Mouse (Mus musculus): Measurements from ENCODE around the gene Med16. TPM values are rescaled to one million over a fixed set of nuclear protein-coding genes. Genes with fewer than 3 reads are reported as not detected.
A peak's percentile ranks its signal among the peaks of the same experiment; 100 is the strongest.

The Med16 gene
- polyA plus RNA-seq, 1 experiment from 2014 or later: 54.7 TPM

DNA sequence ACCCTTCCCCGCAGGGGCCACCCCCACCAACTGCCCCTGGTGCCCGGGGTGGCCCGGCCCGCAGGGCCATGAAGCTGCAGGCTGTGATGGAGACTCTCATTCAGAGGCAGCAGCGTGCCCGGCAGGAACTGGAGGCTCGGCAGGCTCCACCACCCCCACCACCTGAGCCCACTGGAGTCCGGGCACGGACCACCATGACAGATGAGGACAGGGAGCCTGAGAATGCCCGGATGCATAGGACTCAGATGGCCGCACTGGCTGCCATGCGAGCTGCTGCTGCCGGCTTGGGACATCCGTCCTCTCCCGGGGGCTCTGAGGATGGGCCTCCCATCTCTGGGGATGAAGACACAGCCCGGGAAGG lies 22.1 kb upstream of the Med16 start:
- ATAC-seq (ENCODE audit: borderline replicate concordance, extremely low read depth, low FRiP score, low TSS enrichment): no peak
- Histone ChIP-seq H3K4me3 (no peak overlapping the region), H3K9ac (no peak overlapping the region), H3K27ac (no peak overlapping the region), H3K36me3 (0 out of 2 replicates have a peak, but pooled peaks cover 3% of the 10 kb centered on the region), H3K4me1 (peaks cover 78% of the 10 kb centered on the region), H3K27me3 (no peaks in the 10 kb centered on the region), H3K4me2 (no peak overlapping the region), H3K9me3 (no peaks in the 10 kb centered on the region)
- WGBS: 87% methylated on average over 16 of the region's 16 CpGs

DNA sequence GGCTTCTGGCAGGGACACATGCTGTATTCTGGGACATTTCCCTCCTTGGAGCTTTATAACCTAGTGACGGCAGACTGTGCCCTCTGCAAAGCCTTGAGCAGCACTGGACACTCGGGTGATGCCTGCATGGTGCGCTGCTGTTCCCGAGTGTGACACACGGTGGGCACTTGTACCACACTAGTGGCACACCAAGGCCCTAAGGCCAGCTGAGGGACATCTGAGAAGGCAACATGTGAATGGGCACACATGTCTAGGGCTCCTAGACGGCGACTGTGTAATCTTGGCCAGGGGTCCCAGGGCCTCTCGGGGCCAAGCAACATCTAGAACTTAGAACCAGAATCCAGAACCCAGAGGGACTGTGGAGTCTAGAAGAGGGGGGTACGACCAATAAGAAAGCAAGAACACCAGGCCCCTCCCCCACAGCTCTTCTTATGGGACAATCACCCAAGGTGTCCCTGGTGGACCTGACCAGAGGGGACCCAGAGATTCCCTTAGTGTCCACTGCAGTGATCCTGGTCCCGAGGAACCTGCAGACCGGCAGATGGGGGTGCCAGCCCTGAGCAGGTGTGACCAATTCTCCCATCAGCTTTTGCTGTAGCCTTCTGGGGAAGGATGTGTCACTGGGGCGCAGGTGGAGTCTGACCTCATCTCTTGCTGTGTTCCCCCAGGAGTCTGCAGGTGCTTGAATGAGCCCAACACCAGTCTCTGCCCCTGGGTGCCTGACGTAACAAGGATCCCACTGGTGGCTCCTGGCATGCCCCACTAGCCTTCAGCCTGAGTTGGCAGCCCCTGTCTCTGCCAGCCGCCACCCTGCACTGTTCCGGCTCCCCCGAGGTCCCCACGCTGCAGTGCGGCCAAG lies 21.5 kb upstream of the Med16 start:
- no peak for ATAC-seq (ENCODE audit: borderline replicate concordance, extremely low read depth, low FRiP score, low TSS enrichment)
- Histone ChIP-seq H3K27ac (no peak overlapping the region), H3K9ac (no peak overlapping the region), H3K4me3 (no peak overlapping the region), H3K27me3 (no peaks in the 10 kb centered on the region), H3K4me2 (no peak overlapping the region), H3K36me3 (0 out of 2 replicates have a peak, but pooled peaks cover 3% of the 10 kb centered on the region), H3K4me1 (peaks cover 77% of the 10 kb centered on the region), H3K9me3 (no peaks in the 10 kb centered on the region)
- 86% methylated on average over 18 of the region's 18 CpGs for WGBS

DNA sequence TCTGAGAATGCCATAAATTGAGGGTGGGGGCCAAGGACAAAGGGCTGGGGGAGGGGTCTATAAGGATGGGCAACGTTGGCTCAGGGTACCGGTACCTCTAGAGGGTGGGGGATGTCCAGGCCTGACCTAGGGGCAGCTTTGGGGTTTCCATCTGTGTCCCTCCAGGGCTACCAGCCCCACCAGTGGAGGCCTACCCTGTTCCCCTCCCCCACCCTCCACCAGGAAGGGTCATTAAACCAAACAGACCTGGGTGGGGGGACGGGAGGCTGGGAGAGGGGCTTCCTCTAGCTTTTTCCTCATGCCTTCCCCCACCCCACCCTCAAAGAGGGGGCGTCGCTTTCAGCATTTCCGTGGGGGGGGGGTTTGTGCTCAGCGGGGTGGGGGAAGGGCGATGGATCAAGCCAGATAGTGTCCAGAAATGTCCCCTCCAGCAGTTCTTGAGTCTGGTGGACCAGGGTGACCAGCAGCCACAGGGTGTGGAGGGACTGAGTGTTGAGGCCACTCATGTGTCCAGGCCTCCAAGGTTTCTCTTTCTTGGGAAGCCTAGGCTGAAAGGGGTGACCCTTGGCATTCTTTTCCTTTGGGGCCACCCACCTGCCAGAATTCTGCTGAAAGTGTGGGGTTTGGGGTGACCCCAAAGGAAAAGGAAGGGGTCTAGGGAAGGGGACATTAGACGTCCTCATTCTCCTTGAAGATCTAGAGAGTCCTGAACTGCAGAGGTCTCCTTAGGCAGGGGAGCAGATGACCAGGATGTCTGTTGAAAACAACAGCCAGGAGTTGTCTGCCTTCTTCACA lies 20.4 kb upstream of the Med16 start:
- Histone ChIP-seq H3K27ac (peak overlapping the region; percentile 31), H3K36me3 (0 out of 2 replicates have a peak, but pooled peaks cover 3% of the 10 kb centered on the region), H3K4me3 (peak overlapping the region; percentile 77), H3K4me1 (peaks cover 66% of the 10 kb centered on the region), H3K9me3 (no peaks in the 10 kb centered on the region), H3K27me3 (no peaks in the 10 kb centered on the region), H3K4me2 (peak overlapping the region; percentile 91), H3K9ac (peak overlapping the region; percentile 33; the same call in 1 of the 2 replicates)
- ATAC-seq (ENCODE audit: borderline replicate concordance, extremely low read depth, low FRiP score, low TSS enrichment): no peak
- WGBS: 15% methylated on average over 9 of the region's 9 CpGs

DNA sequence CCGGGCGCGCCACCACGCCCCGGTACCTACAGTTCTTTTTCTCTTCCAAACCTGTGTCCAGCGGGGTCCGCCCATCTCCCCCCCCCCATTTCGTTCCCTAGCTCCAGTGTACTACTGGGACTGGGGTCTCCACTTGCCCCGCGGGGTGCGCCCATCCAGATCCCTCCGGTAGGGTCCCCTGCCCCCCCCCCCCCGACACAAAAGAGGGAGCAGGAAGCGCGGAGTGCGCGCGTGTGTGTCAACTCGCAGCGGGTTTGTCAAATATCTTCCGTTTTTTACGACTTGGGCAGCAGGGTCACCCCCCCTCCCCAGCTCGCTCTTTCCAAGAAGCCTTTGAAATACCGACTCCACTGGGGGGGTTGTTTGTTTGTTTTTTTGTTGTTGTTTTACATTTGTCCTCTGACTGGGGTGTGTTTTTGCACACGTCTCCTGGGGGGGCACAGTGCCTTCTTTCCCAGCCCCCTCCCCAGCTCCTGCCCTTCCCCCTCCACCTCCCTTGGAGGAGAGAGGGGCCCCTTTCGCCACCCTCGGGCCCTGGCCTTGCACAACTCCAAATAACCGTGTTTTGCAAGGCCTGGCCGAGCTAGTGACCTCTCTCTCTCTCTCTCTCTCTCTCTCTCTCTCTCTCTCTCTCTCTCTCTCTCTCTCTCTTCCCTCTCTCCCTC lies 19.4 kb upstream of the Med16 start:
- H3K4me2 ChIP-seq: peak overlapping the region; percentile 91
- H3K9me3 ChIP-seq: no peaks in the 10 kb centered on the region
- H3K4me3 ChIP-seq: peak overlapping the region; percentile 77
- under 1% methylated on average over 26 of the region's 29 CpGs for WGBS
- peak overlapping the region; percentile 81 for H3K9ac ChIP-seq
- peaks cover 56% of the 10 kb centered on the region for H3K4me1 ChIP-seq
- peak overlapping the region; percentile 93 for H3K27ac ChIP-seq
- H3K27me3 ChIP-seq: peaks cover 5% of the 10 kb centered on the region
- H3K36me3 ChIP-seq: 0 out of 2 replicates have a peak, but pooled peaks cover 3% of the 10 kb centered on the region
- ATAC-seq (ENCODE audit: borderline replicate concordance, extremely low read depth, low FRiP score, low TSS enrichment): no peak

DNA sequence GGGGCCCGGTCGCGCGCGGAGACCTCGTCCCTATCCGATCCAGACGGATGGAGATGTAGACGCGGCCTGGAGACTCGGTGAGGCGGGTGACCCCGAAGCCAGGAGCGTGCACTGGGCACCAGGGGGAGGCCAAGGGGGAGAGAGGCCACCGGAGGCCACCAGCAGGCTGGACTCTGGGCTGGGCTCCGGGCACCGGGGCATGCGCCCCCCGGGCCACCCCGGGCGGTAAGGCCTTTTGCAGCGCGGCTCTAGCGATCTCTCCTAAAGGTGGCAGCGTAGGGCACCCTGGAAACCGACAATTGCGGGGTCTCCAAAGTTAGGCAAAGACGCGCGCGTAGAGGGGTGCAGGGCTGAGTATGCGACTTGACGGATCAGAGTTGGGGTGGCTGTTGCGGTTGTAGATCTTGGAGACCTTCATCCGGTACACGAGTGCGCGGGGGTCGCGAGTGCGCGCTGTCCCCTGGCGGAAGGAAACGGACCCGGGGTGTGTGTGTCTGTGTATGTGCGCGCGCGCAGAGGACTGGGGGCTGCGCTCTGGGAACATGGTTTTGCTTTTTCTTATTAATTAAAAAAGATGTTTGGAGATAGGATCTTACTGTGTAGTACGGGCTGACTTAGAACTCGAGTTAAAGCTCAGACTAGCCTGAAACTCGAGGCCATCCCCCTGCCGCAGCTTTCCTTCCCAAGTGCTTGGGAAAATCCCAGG lies 18.8 kb upstream of the Med16 start:
- Histone ChIP-seq H3K4me3 (peak overlapping the region; percentile 77), H3K27ac (peak overlapping the region; percentile 93), H3K9me3 (no peaks in the 10 kb centered on the region), H3K36me3 (0 out of 2 replicates have a peak, but pooled peaks cover 3% of the 10 kb centered on the region), H3K4me1 (peaks cover 50% of the 10 kb centered on the region), H3K27me3 (peaks cover 11% of the 10 kb centered on the region), H3K9ac (peak overlapping the region; percentile 81), H3K4me2 (peak overlapping the region; percentile 91)
- peak; percentile 14 for ATAC-seq (ENCODE audit: borderline replicate concordance, extremely low read depth, low FRiP score, low TSS enrichment)
- under 1% methylated on average over 54 of the region's 54 CpGs for WGBS

DNA sequence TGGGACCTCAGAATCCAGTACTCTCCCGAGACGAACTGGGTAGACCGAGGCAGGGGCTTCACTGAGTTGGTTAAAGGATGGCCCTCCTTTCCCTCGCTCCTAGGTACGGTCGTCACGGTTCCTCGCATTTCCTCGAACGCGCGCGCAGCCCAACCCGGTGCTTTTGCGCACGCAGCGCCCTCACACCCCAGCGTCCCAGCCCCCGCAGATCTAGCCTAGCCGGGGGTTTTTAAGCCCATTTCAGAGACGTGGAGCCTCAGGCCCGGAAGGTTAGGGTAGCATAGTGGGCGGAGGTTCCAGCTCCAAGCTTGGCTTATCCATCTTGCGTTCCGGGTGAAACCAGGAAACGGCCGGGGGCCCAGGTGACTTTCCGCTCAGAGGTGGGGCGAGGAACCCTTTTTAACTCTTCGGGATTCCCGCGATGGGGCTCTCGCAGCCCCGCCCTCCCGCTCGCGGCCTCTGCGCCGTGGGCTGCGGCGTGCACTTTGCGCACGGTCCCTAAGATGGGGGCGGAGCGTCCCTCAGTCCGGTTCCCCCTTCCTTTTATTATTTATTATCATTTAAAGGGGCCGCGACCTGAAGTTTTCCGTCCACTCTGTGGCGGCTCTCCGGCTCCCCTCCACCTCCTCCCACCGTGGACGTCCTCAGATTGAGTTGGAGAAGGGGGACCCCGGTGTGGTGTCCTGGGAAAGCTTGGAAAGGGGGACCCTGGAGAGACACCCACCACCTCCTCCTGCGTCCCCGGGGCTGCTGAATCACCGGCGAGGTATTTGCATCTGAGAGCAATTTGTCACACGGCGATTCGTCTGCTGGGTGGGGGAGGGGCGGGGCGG lies 18.0 kb upstream of the Med16 start, which contains the start of gene Arid3a:
TSS of gene Arid3a (plus strand) at position 553 of the 833 bp plus-strand sequence.
- Histone ChIP-seq H3K27me3 (peaks cover 19% of the 10 kb centered on the region), H3K27ac (peak within 1 kb of the TSS; percentile 93), H3K4me1 (peaks cover 44% of the 10 kb centered on the region), H3K9ac (peak within 1 kb of the TSS; percentile 81), H3K9me3 (no peaks in the 10 kb centered on the region), H3K36me3 (0 out of 2 replicates have a peak, but pooled peaks cover under 1% of the 10 kb centered on the region), H3K4me2 (peak within 1 kb of the TSS; percentile 91), H3K4me3 (peak within 1 kb of the TSS; percentile 77)
- under 1% methylated on average over 63 of the region's 63 CpGs for WGBS
- ATAC-seq (ENCODE audit: borderline replicate concordance, extremely low read depth, low FRiP score, low TSS enrichment): peak; percentile 71

DNA sequence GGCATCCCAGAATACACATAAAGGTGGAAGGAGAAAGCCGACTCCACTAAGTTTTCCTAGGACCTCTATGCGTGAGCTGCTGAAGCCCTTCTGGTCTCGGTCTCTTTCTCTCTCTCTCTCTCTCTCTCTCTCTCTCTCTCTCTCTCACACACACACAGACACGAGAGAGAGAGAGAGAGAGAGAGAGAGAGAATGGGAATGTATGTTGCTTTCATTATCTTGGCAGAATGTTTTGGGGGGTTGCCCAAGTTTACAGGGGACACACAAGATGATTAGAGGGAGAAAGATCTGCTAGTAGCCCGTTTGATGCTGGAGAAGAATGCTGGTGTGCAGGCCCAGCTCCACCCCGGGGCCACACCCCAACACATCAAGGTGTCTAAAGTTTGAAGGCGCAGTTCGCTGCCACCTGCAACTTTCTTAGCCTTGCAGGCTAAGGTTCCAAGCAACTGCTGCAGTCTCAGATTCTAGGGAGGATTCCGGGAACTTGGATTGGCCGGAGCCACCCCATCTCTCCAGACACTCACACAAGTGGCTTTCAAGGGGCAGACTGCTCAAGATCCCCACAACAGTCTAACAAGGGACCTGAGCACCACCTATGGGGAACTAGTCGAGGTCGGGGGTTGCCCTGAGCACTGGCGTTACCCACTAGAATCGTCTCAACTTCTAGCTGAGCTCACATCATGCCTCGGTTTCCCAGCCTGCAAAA lies 17.2 kb upstream of the Med16 start:
- peak overlapping the region; percentile 91 for H3K4me2 ChIP-seq
- H3K27me3 ChIP-seq: peaks cover 27% of the 10 kb centered on the region
- H3K4me3 ChIP-seq: peak overlapping the region; percentile 77
- ATAC-seq (ENCODE audit: borderline replicate concordance, extremely low read depth, low FRiP score, low TSS enrichment): no peak; the same call in 1 of the 2 replicates
- peaks cover 43% of the 10 kb centered on the region for H3K4me1 ChIP-seq
- 5% methylated on average over 15 of the region's 15 CpGs for WGBS
- no peaks in the 10 kb centered on the region for H3K9me3 ChIP-seq
- no peaks in the 10 kb centered on the region for H3K36me3 ChIP-seq
- peak overlapping the region; percentile 93 for H3K27ac ChIP-seq
- peak overlapping the region; percentile 81 for H3K9ac ChIP-seq

DNA sequence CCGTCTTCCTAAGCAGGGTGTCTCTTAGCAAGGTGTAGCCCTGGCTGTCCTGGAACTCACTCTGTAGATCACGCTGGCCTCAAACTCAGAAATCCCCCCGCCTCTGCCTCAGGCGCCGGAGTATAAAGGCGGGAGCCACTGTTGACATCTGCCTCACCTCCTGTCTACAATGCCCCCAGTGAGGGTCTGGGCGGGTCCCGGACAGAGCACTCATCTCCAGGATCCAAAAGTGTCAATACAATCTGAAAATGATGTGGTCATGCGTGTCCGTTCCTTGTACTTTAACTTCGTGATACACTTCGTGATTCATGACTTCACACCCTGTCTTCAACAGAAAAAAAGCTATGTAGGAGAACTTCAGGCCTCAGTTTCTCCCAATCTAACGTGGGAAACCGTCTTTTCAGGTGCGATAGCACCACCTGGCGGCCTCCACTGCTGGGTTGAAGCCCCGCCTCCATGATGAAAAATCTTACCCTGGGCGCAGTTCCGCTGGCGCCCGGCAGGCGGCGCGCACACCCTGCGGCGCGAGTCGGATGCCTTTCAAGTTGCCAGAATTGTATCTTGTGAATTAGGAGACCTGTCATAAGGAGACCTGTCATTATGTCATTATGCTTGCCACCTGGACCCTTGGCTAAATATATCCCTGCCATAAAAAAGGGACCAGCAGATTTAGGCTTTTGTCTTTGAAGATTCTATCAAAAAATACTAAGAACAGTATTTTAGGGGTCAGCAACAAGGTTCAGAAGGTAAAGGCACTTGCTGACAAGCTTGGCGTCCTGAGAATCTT lies 16.5 kb upstream of the Med16 start:
- Histone ChIP-seq H3K4me3 (peak overlapping the region; percentile 77), H3K4me1 (peaks cover 45% of the 10 kb centered on the region), H3K9ac (no peak overlapping the region)

DNA sequence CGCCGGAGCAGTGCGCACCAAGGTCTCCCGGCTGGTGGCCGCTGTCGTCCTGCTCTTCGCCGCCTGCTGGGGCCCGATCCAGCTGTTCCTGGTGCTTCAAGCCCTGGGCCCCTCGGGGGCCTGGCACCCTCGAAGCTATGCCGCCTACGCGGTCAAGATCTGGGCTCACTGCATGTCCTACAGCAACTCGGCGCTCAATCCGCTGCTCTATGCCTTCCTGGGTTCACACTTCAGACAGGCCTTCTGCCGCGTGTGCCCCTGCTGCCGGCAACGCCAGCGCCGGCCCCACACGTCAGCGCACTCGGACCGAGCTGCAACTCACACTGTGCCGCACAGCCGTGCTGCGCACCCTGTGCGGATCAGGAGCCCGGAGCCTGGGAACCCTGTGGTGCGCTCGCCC lies 12.8 kb upstream of the Med16 start:
- Histone ChIP-seq H3K27ac (no peak overlapping the region), H3K36me3 (no peaks in the 10 kb centered on the region), H3K27me3 (peaks cover 62% of the 10 kb centered on the region), H3K4me2 (peak overlapping the region; percentile 53), H3K4me3 (peak overlapping the region; percentile 29), H3K4me1 (peaks cover 48% of the 10 kb centered on the region), H3K9me3 (no peaks in the 10 kb centered on the region), H3K9ac (peak overlapping the region; percentile 24; the same call in 1 of the 2 replicates)
- ATAC-seq (ENCODE audit: borderline replicate concordance, extremely low read depth, low FRiP score, low TSS enrichment): no peak
- WGBS: 2% methylated on average over 34 of the region's 34 CpGs

More for the DNA sequence above, 16.5 kb upstream of the Med16 start:
- WGBS: 9% methylated on average over 29 of the region's 29 CpGs
- peak overlapping the region; percentile 91 for H3K4me2 ChIP-seq
- no peaks in the 10 kb centered on the region for H3K36me3 ChIP-seq
- no peaks in the 10 kb centered on the region for H3K9me3 ChIP-seq
- peaks cover 34% of the 10 kb centered on the region for H3K27me3 ChIP-seq
- no peak overlapping the region for H3K27ac ChIP-seq
- ATAC-seq (ENCODE audit: borderline replicate concordance, extremely low read depth, low FRiP score, low TSS enrichment): no peak
